Mouse (Mus musculus) spleen, adult 12 weeks (tissue): Measurements from ENCODE around the gene Nup93.
A peak's percentile ranks its signal among the peaks of the same experiment; 100 is the strongest.

Experiments
- DNase-seq: peaks from one replicate; pipeline ENCODE4 v3.0.0; 2022; ENCODE audit warnings: low spot score

Gene Nup93

GRCm38 (mm10) chr8:94186542-94186941 is 27.8 kb upstream of the Nup93 start:
- peak; percentile 23 for DNase-seq

- DNase-seq, result no peak
Measured at GRCm38 (mm10) chr8:94187290-94188002, 26.9 kb upstream of the Nup93 start.

GRCm38 (mm10) chr8:94189275-94190031 is 24.9 kb upstream of the Nup93 start:
- DNase-seq, result no peak

DNA sequence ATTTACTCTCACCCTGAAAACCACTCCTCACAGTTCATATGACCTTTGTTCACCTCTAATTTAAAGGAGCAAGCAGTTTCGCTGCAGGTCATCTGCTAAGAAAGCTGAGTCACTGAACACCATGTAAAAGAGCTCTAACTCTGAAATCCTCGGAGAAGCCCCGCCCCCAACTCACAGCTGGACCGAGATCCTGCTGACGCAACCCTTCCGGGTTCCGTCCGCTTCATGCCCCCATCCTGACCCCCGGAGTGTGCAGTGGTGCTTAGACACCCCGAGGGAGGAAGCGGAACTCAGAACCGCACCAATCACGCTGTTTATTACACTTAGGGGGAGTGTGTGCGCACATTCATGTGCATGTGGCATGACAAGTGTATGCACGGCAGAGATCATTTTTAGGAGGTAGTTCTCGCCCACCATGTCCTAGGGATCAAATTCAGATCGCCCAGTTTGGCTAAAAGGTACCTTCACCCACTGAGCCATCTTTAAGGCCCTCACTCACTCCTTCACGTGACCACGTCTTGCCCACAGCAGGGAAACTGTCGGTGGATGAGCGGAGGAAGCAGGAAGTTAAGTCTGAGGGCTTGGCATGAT is 23.2 kb upstream of the Nup93 start:
- DNase-seq, result peak; percentile 54

DNA sequence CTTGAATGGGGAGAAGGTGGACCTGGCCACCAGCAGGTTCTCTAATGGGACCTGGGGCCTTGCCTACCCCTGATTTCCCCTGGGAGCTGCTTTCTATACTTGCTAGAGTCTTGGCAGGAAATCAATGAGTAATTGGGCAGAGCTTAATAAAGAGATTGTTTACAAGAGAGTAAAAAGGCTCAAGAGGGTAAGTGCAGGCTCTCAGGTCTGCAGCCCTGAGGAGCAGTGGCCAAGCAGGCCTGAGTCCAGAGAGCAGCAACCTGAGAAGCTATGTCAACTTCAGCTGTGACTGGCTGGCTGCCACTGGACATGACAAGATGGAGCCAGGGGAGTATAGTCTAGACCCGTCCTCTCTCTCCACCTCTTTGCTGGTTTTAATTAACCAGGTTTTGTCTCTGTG is 21.4 kb upstream of the Nup93 start:
- DNase-seq, result no peak

GRCm38 (mm10) chr8:94194591-94195223 is 19.7 kb upstream of the Nup93 start:
- DNase-seq, result no peak

DNA sequence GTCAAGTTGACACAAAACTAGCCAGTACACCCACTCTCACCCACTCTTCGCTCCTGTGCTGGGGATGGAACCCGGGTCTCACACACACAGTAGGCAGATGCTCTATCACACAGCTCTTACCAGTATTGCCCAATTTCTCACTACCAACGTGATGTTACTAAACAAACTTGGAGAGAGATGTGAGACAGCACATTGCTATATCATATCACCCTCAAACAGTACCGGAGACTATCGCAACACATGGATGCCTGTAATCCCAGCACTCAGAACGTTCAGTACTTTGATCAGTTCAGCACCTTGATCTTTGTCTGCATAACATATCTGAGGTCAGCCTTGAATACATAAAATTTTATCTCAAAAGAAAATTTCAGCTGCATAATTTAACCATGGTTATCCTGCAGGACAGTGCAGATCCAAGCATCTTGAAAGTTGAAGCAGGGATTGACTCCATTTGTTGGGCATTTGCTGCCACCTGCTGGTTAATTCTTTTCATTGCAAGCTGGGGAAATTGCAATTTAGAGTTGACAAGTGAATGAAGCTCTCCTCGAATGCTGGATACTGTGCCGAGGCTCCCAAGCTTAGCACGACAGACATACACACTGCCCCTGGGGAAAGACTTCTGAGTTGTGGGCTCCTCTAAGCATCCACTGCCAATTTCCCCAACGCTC is 15.0 kb upstream of the Nup93 start:
- peak; percentile 34 for DNase-seq

DNA sequence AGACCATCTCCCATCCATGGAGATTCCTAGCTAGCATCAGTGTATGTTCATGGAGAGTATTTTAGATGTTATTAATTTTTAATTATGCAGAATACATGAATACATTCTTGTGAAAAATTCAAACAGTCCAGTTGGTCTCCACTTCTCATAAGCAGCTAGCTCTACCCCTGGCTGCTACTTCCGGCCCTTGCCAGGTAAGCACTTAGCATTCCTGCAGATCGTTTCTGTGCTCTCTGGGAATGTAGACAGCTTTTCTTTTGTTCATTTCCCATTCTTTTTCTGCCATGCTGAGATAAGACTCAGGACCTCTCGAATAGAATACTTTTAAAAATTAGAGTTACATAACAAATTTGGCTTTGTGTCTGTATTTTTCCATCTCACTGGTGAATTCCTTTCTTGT is 10.3 kb upstream of the Nup93 start:
- DNase-seq, result no peak

- DNase-seq, result peak; percentile 54
Measured at GRCm38 (mm10) chr8:94205736-94206135, 8.6 kb upstream of the Nup93 start.

GRCm38 (mm10) chr8:94206256-94206655 is 8.1 kb upstream of the Nup93 start:
- DNase-seq, result no peak

DNA sequence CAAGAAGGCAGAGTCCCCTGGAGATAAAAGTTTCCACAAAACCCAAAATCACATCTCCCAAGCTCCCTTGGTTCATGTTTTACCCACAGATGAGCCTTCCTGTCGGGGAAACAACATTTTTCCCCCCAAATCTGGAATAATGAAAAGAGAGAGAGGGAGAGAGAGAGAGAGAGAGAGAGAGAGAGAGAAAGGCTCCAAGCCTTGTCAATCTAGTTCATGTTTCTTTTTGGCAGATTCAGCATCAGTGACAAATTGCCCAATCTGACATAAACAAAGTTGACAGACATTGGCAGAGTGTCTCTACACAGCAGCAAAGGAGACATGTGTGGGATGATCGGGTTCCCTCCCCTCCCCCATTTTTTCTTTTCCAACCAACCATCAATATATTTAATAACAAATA is 6.9 kb upstream of the Nup93 start:
- no peak for DNase-seq

DNA sequence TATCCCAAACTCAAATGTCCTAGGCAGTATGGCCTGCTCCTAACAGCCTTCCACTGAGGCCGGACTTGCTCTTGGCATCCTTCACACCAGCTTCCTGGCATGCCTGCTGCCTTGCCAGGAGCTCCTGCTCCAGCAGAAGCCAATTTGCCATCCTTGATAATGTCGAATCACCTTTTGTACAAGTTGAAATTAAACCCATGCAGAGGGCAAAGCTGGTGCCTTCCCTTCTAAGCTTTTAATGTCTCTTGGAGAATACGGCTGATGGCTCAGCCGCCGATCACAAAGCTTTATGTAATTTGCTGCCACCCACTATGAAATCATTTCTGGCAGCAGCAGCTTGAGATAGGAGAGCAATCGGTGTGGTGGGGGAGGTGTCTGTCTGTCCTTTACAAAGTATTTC is 4.7 kb upstream of the Nup93 start:
- DNase-seq, result no peak

DNA sequence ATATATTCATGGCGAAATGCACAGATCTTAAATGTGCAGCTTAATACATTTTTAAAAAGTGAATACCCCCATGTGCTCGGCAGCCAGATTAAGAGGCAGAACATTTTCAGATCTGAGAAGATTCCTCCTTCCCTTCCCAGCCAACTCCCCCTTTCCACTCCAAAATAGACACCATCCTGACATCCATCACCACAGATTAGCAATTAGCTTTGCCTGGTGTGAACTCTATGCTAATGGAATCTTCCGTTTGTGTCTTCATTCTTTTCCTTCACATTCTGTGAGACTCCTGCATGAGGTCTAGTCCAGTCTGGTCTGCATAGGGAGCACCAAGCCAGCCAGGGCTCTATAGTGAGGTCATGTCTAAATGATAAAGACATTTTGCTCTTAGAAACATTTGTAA is 4.1 kb upstream of the Nup93 start:
- no peak for DNase-seq

DNA sequence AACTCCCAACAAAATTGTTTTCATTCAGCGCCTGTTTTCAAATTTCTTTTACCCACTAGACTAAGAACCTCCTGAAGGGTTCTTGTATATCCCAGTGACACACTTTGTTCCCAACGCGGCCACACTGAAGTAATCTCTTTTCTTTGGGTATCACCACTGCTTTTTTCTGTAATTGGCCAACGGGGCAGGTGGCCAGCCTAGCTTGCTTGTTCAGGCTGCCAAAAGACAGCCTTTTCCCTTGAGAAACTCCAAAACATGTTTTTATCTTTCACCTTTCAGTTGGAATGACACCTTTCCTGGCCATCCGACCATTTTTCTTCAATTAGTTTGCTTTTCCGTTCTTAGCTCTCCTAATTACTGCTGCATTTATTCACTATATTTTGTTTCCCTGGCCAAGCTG is 545 bp upstream of the Nup93 start:
- no peak for DNase-seq

GRCm38 (mm10) chr8:94227381-94227939 is 13.1 kb downstream of the Nup93 start:
- no peak for DNase-seq

DNA sequence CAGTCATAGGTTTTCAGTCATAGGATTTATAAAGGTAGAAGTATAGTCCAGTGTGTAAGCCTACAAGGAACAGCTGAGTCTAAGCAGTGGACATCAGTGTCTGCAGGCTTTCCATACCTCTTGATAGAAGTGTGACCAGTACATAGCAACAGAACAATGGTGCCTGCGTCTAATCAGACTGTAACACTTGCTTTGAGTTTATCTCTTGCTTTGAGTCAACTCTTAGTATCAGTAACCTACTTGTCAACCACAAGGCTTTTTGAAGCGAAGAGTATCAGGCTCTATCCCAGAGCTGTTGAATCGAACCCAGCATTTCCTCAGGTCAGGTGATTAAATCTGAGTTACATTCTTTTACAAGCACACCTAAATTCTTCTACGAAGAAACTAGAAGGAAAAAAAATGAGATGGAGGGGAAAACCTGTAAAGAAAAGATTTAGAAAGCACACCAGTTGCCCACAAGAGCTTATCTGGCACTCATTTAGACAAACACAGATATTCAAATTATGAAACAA is 25.9 kb downstream of the Nup93 start:
- no peak for DNase-seq

- DNase-seq, result no peak
Measured at GRCm38 (mm10) chr8:94249836-94250435, 35.6 kb downstream of the Nup93 start.

DNA sequence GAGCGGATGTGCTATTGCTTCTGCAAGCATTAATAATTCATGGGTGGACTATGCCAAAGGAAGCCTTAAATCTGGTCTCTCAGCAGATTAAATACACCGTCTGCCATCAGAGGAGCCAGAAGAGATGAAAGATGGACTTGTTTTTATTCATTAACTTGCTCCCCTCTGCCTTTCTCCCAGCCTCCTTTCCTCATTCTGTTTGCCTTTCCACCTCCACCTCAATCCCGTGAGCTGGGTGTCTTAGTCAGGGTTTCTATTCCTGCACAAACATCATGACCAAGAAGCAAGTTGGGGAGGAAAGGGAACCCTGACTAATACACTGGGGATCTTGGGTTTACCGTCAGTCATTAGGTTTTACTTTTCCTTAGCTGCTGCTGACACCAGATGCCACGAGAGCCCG is 44.5 kb downstream of the Nup93 start:
- DNase-seq, result no peak

GRCm38 (mm10) chr8:94262626-94263297 is 48.4 kb downstream of the Nup93 start:
- DNase-seq, result no peak

DNA sequence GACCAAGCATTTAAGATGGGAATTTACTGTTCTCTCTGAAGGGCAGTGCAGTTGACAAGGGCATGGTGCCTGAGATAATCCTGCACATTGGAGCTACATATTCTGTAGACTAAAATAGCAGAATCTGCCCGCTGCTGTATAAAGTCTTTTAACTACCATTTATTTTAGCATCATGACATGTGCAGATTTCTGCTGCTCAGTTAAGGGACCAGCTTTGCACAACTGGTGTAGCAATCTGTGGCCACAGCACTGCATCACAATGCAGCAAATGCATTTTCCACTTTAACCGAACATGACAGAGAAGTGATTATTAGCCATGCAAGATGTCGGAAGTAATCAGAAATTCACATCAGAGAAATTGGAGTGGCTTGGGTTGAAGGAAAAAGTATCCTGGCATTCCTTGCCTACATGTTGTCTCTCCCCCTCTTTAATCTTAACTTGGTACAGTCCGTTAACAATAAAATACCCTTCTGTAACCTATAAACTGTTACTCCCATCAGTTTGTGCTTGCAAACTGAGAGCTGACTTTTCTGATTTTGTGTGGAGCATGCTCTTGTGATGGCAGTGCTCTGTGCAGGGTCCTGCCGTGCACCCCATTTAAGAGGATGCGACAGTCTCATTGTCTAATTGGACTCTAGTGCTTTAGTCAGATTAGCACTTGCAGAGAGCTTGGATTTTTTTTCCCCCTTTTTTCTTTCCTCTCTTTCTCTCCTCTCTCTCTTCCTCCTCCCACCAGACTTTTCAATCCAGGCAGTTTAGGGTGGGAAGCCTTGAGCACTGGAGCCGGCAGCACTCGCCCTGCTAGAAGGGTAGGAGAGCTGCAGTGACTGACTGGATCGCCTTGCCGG is 52.2 kb downstream of the Nup93 start:
- no peak for DNase-seq
